Mouse (Mus musculus) gastrocnemius, adult 8-10 months (tissue): ENCODE results near the gene Mrtfa. TPM values are rescaled to one million over a fixed set of nuclear protein-coding genes. Genes with fewer than 3 reads are reported as not detected.

ENCODE experiments used
- DNase-seq, 2 experiments: peaks; one replicate each; pipeline ENCODE4 v3.0.0; 2022; ENCODE audit warnings: low spot score in 2 of 2
- total RNA-seq, 4 experiments: library from RNA; stranded (reverse); gene quantifications; 2 replicates each; pipeline ENCODE4 v1.2.4; 2022

Gene Mrtfa
- total RNA-seq, 4 experiments from 2014 or later, result 13.8 to 23.9 (median 17.8) TPM

GRCm38 (mm10) chr15:81032941-81033629, 157.5 kb downstream of the Mrtfa start:
- no peak for DNase-seq

GRCm38 (mm10) chr15:81031611-81032010, 158.9 kb downstream of the Mrtfa start:
- peak; percentile 41 to 56 for DNase-seq

GRCm38 (mm10) chr15:81030891-81031425, 159.6 kb downstream of the Mrtfa start:
- DNase-seq, result no peak

- DNase-seq, result peak; percentile 74 to 78
Observed at GRCm38 (mm10) chr15:81027378-81028173, 163.0 kb downstream of the Mrtfa start.

GRCm38 (mm10) chr15:81026901-81027300, 163.7 kb downstream of the Mrtfa start:
- no peak for DNase-seq

GRCm38 (mm10) chr15:81023842-81024241, 166.7 kb downstream of the Mrtfa start:
- no peak for DNase-seq

- DNase-seq, result no peak
Observed at GRCm38 (mm10) chr15:81022437-81022836, 168.1 kb downstream of the Mrtfa start.

- no peak for DNase-seq
Observed at GRCm38 (mm10) chr15:81021377-81021776, 169.2 kb downstream of the Mrtfa start.

GRCm38 (mm10) chr15:81017308-81017707, 173.2 kb downstream of the Mrtfa start:
- DNase-seq, result no peak

- DNase-seq, result no peak
Observed at GRCm38 (mm10) chr15:81016488-81016887, 174.1 kb downstream of the Mrtfa start.

- DNase-seq, result no peak
Observed at GRCm38 (mm10) chr15:81015068-81015744, 175.4 kb downstream of the Mrtfa start.

- no peak for DNase-seq
Observed at GRCm38 (mm10) chr15:81013186-81013585, 177.4 kb downstream of the Mrtfa start.

- DNase-seq, result no peak
Observed at GRCm38 (mm10) chr15:81012359-81012758, 178.2 kb downstream of the Mrtfa start.

GRCm38 (mm10) chr15:81011523-81011922, 179.0 kb downstream of the Mrtfa start:
- DNase-seq, result no peak

- DNase-seq, result no peak
Observed at GRCm38 (mm10) chr15:81010114-81010513, 180.4 kb downstream of the Mrtfa start.

GRCm38 (mm10) chr15:81008689-81009123, 181.9 kb downstream of the Mrtfa start:
- no peak for DNase-seq

- DNase-seq, result no peak
Observed at GRCm38 (mm10) chr15:81007905-81008304, 182.7 kb downstream of the Mrtfa start.

GRCm38 (mm10) chr15:81007339-81007738, 183.2 kb downstream of the Mrtfa start:
- no peak for DNase-seq

GRCm38 (mm10) chr15:81006127-81006735, 184.3 kb downstream of the Mrtfa start:
- DNase-seq, result no peak

- DNase-seq, result no peak
Observed at GRCm38 (mm10) chr15:81000419-81001138, 190.0 kb downstream of the Mrtfa start.

GRCm38 (mm10) chr15:80997077-80997476, 193.5 kb downstream of the Mrtfa start:
- DNase-seq, result no peak
